Mouse (Mus musculus) spleen, embryonic (tissue): ENCODE measurements around the gene Slc30a5.

Experiments used
- CTCF ChIA-PET: fragments of 350-600 bp; sonication (Branson Sonifier 250); formaldehyde crosslinking; loops from one replicate; lab custom pipeline; 2022; lab: Charles Lee

Slc30a5 gene

DNA sequence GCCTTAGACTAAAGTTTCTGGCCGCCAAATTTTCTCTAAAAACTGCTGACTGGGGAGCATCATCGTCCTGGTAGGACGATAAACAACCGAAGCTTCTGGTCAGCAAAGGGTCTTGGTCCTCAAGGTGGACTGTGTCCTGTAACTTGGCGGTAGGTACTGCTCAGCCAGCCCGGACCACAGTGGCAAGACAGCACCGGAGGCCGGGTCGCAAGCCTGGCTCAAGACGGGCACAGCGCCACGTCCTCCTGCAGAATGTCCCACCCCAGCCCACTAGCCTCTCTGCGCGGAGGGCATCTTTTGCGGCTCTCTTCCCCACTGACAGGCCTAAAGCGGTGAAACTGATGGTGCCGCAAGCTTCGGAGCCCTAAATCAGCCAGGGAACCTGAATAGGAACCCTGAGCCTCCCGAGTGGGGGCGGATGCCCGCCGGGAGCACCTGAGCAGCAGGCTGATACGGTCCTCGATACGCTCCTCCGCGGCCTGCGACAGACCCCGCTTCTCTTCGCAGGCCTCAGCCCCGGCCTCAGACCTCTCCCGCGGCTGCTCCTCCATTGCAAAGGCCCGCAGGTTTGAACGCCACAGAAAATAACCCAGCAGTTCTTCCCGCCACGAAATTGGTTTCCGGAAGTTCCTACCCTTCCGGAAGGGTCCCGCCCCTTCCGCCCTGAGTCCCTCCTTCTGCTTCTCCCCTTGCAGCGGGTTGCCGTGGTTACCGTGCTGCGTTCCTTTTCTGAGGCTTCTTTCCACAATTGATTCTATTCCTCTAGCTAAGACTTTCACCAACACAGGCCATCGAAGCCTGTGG, 57.8 kb downstream of the Slc30a5 start, which contains the start of gene Cenph:
Gene Cenph (minus strand): TSS at position 648 of the 804 bp plus-strand sequence.
- CTCF ChIA-PET = no interaction called here

DNA sequence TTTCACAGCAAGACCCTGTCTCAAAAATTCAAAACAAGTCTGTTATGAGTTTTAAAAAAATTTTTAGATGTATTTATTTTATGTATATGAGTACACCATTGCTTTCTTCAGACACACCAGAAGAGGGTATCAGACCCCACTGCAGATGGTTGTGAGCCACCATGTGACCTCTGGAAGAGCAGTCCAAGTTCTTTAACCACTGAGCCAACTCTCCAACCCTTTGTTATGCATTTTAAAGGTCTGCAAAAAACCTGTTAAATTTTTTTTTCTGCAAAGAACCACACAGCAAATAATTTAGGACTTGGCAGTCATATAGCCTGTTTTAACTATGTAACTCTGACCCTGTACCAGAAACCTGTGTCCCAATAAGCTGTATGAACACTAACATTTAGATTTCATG, 58.5 kb downstream of the Slc30a5 start:
- CTCF ChIA-PET = no interaction called here

DNA sequence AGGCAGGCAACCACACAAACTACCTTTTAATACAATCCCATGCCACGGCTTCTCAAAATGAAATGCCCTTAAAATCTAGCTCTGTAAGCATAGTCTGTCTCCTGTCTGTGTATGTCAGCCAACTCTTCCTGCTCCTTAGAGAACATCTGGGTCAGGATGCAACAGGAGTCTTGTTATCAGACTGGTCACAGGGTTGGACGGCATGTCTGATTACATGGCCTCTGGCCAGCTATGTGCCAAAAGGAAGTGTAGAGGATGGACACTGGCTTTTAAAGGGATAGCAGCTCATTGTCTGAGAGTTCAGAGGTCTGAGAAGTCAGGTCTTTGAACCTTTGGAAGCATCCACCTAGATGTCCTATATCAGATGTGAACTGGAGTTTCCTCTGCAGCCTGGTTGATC, 77.9 kb downstream of the Slc30a5 start:
- CTCF ChIA-PET = interaction anchor here (0.6 kb wide), 1 partner anchor 8 kb away, joined by 3 read pairs; no protein-coding TSS in a partner anchor

GRCm38 (mm10) chr13:100754186-100754585, 79.0 kb downstream of the Slc30a5 start:
- CTCF ChIA-PET = no interaction called here

- CTCF ChIA-PET = no interaction called here
Observed at GRCm38 (mm10) chr13:100753011-100753410, 80.2 kb downstream of the Slc30a5 start.
